Mouse (Mus musculus) thymus, postnatal 4 days (tissue): ENCODE measurements at regions not wholly inside any gene's neighbourhood (a gene's known extent, or its start where the extent isn't known, plus 50 kb on each side); places are given as distances from the start of the nearest gene placed in this dataset.

ENCODE experiments used
- DNase-seq: peaks from one replicate; pipeline ENCODE4 v3.0.0; 2021

DNA sequence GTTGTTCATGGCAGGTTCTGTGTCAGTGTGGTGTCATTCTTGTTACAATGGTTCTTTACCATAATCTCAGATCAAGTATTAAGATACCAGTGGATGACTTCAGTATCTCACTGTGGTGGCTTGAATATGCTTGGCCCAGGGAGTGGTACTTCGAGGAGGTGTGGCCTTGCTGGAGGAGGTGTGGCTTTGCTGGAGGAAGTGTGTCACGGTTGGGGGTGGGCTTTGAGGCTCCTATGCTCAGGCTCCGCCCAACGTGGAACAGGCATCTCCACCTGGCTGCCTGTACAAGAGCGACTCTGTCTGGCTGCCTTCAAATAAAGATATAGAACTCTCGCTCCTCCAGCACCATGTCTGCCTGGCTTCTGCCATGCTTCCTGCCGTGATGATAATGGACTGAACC lies 63.6 kb downstream of the Cd2 start:
- DNase-seq = peak; percentile 44

DNA sequence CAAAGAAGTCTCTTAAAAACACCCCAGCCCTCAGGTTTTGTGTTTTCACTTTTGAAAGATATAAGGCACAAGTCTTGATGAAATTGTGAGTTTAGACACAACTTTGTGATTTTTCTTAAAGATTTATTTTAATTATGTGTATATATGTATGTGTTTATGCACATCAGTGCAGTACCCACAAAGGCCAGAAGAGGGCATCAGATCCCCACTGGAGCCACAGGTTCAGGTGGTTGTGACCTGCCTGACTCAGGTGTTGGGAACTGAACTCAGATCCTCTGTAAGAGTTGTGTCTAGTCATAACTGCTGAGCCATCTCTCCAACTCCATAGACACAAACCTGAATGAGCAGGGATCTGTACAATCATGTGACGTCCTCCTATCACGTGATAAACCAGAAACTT lies 67.8 kb downstream of the Cd2 start:
- DNase-seq = peak; percentile 64

DNA sequence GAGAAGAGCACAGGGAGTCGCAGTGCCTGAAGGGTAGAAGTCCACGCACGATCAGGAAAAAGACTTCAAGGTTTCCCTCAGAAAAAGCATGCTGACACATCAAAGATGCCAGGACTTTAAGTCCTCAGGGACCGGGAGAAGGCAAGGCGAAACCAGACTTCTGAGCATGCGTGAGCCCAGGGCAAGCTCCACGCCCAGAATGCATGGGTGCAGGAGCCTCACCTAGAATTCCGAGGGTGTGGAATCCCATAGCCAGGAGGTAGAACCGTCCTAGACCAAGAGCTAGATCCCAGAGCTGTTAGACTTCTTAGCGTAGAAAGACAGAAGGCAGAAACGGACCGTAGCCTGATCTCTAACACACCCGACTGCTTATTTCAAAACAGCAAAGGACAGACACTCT lies 71.0 kb downstream of the Cd2 start:
- DNase-seq = no peak

DNA sequence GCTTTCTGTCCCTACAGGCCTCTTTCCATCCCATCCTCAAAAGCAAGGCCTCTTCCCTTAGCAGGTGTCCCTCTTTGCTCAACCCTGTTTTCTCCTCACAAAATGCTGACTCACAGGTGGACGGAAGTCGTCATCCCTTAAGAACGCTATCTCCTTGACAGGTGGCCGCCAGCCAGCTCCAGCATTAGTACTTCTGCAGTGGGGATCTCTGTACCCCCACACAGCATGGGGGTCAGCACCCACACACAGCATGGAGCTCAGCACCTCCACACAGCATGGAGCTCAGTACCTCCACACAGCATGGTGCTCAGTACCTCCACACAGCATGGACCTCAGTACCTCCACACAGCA lies 74.6 kb downstream of the Cd2 start:
- no peak for DNase-seq

DNA sequence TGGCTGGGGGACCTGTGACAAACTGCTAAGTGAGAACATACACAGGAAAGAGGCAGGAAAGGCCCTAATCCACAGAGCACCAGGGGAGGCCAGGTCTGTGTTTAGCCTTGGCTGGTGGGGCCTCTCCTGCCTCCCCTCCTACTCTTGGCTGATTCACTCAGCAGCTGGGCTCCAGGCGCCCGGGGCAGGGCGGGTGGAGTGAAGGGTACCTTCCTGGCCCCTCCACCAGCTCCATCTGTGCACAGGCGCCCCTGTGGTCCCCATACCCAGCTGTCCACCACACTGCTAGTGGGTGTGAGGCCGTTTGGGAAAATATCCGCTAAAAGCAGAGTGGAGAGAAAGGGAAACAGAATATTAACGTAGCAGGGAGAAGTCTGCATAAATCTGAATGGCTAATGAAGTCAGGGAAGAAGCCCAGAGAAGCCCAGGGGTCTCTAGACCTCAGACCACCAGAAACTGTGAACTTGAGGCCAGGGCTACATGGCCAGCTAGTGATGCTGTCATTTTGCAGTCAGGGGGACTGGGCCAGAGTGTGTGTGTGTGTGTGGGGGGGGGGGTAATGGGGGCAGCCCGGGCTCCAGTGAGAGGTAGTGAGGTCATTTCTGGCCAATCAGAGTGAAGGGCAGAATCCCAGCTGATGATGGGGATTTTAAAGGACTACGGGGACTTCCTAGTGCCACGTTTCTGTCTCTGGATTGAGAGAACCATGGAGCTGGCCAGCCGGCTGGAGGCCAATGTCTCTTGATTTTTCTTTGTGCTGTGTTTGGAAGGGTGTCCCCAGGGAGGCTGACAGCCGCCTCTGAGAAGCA lies 75.1 kb downstream of the Cd2 start:
- DNase-seq = peak; percentile 75

DNA sequence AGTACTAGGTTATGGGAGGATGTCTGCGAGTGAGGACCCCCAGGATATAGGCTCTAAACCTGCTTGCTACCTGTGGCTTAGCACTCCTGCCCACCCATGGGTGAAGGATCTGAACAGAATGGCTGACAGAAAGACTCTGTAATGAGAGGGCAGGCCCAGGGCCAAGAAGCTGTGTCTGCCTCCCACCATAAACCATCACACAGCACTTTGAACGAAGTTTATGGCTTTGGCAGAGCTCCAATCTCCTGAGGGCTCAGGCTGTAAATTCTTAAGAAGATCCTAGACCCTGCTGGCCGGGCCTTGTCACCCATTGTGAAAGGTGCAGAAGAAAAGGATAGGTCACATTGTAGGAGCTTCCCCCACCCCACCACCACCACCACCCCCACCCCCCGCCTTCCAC lies 75.8 kb downstream of the Cd2 start:
- no peak for DNase-seq

DNA sequence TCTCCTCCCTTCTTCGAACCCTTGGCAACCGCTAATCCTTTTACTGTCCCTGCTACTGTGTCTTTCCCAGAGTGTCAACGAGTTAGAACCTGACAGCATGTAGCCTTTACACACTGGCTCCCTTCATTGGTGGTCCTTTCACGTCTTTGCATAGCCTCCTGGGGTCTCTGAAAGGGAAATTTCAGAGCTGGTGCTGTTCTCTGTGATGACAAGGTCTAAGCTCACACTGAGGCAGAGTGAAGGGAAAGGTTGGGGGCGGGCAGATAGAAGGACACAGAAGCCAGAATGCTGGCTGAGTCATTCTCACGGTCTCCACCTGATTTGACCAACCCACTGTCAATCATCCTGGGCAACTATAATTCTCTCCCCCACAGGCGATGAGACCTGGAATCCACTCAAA lies 78.2 kb downstream of the Cd2 start:
- DNase-seq = no peak

DNA sequence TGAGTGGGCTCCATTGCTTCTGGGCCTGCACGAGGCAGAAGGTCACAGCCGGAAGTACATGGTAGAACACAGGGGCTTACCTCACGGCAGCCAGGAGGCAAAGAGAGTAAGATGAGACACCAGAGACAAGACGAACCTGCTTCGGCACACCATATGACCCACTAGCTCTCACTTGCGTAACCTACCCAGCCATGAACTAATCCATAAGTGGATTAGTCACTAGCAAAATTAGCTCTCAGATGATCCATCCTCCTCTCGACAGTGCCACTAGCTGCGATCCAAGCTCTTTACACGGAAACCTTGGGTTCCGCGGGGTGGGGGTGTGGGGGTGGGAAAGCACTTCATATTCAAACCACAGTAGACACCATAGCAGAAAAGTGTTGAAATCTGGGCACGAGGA lies 79.0 kb downstream of the Cd2 start:
- DNase-seq = no peak

DNA sequence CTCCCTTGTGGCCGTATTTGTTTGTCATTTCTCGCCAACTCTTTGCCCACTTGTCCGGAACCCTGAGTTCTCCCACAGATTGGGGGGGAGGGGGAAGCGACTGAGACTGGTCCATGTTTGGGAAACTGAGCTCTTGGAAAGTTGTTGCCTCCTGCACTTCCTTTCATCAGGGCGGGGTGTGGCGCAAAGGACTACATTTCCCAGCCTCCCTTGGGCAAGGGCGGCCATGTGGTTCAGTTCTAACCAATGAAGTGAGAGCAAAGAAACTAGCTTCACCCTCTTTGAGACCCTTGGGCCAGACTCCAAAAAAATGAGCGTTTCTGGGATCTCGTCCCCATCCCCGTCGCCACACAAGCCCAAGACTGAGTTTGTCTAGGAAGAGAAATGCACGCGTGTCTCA lies 81.6 kb downstream of the Cd2 start:
- peak; percentile 63 for DNase-seq

DNA sequence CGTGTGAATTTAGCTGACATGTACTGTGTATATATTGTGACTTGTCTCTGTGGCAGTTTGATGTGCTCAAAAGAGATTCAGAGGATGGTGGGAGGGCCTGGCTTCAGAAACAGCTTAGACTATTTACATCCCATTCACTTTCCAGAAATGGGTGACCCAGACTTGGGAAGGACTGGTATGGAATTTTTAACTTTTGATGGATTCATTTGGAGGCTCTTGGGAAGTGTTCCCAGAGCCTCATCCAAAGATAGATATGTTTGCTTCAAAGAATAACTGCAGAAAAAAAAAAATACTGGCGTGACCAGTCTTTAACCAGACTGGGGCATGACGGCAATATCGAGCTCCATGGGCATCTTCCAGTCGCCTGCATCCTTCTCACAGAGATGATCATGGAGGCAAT lies 84.6 kb upstream of the Ptgfrn start:
- no peak for DNase-seq

DNA sequence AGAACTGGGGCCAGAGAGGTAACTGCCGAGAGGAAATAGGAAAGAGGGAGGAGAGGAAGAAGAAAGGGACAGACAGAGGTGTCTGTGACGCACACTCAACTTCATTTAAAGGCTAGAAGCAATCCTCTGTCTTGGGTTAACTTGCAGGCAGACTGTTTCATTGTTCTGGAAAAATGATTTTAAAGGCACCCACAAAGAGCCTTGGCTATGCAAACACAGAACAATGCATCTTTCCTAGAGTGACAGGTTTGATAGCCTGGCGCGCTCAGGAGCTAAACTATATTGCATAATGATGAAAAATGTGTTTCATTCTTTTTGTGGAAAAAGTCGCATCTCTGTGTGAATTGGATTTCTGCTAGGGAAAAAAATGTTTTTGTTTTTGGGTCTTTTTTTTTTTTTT lies 84.2 kb upstream of the Ptgfrn start:
- DNase-seq = no peak

DNA sequence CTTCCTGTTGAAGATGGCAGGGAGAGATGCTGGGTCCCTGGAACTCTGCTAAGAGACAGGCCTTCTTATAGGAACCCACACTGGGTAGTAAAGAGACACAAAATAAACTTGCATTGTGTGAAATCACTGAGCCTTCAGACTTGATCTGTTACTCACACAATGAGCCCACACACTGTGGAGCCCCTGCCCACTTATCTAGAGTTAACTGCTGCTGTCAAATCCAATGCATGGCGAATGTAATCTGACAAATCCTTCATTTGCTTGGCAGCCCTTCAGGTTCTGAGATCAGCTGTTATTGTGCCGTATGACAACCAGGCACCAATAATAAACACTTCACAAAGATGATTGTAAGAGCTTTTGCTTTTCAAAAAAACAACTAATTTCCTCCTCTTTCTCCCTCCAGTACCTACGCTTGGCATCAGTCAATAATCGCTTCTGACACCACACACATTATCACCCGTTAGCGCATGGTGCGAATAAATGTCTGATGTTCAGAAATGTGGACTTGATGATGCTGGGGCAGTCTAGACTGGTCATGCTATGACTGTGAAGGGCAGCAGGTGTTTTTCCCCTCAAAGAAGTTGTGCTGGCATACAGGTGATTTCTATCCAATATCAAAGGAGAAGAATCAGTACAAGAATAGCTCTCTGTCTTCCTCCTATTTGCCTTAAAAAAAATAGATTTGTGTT lies 81.4 kb upstream of the Ptgfrn start:
- DNase-seq = no peak

DNA sequence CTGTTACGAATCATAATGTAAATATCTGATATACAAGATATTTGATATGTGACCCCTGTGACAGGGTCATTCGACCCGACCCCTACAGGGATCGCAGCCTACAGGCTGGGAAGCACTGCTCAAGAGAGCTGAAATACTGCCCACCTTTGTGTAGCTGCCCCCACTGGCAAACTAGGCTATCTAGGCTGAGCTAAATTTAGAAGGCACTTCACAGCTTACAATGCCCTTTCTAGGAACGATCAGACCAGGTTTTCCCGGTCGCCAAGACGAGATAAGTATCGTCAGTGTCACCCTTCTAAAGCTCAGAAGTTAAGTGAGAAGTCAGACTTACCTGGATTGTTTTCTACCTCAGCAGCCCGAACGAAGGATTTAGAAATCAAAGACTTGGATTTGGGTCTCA lies 71.9 kb upstream of the Ptgfrn start:
- DNase-seq = no peak

DNA sequence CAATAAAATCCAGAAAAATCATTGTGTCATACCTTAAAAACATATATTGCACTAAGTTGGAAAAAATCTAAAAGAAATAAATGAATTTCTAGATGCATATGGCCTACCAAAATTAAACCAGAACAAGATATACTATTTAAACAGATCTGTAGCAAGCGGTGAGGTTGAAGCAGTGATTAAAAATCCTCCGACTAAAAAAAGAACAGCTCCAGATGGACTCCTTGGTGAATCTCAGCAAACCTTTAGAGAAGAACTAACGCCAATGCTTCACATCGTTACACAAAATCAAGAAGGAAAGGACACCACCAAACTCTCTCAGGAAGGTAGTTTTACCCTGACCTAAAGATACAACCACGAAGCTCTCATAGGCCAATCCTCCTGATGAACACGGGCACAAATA lies 63.9 kb upstream of the Ptgfrn start:
- DNase-seq = no peak

DNA sequence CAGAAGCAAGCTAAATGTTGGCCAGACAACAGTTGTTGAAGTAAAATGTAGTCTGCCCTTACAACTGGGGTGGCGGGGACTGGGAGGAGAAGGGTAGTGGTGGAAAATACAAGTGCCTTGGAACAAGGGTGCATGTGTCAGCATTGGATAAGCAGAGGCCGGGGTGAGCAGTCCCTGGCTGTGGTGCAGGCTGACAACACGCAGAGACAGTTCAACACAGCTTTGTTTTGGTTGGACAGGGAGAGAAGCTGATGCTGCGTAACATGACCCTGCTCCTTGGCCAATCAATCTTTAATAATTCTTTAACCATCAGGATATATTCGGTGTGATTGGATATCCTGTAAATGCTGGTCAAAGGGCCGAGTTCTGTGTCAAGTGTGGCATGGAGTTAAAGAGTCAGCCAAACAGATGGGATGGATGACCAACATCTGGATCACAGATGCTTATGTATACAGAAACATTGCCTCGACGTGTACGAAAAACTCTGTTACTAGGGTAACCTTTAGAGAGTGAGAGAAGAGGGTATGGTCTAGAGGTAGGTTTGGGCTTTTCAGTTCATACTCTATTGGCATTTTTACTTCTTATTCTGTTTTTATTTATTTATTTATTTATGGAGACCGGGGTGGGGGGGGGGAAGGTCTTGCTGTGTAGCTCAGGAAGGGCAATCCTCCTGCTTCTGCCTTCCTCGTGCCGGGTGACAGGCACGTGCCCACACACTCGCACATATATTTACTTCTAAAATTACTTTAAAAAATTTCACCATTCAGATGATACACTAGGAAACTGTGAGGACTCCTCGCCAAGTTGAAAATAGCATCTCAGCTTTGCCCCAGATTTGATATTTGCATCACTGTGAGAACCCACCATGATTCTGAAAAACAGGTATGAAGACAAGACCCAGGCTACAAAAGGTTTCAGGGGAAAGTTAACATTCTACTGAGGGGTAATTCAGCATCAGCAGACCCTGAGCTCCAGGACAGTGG lies 60.2 kb upstream of the Ptgfrn start:
- DNase-seq = no peak

DNA sequence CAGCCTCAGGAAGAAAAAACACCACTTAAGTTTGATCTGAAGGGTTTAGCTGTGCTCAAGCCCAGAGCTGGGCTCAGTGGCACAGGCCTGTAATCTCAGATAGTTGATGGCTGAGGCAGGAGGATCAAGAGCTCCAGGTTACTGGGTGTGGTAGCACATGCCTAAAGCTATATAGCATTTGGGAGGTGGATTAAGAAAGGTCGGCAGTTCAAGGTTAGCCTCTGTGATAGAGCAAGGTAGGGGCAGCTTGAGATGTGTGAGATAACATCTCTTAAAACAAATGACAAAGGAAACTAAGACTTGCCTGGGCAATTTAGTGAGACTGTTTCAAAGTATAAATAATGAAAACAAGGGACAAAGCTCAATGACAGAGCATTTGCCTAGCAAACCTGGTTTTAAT lies 56.9 kb upstream of the Ptgfrn start:
- no peak for DNase-seq

DNA sequence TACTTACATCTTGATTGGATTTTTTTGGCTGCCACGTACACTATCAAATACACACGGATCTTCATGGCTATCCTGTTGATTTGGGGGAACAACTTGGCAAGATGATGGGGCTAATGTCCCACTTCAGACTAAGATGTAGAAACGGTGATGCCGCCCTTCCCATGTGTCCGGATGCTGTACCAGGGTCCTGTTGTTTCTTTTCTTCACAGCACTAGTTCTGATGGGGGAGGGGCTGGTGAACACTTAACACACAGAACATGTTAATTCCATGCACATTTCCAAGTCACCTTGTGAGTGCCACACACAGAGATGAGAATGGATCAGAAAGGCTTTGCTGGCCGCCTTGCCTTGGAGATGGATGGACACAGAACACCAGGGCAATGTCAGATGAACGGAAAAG lies 56.5 kb upstream of the Ptgfrn start:
- no peak for DNase-seq

DNA sequence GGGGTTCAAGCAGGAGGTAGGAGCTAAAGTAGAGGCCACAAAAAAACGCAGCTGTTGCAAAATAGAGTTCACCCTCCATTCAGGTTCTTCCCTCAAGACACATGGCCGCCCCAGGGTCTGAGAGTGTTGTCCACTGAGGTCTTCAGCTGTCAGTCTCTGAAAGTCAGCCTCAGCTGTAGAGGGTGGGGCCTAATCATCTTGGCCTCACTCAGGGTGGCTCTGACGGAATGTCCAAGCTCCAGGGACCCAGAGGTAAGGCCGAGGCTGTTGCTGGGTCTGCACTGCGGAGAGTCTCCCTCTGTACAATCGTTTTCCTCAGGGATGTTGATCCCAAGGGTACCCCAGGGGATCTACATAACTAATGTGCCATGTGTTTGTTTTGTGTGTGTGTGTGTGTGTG lies 55.2 kb upstream of the Ptgfrn start:
- DNase-seq = no peak

DNA sequence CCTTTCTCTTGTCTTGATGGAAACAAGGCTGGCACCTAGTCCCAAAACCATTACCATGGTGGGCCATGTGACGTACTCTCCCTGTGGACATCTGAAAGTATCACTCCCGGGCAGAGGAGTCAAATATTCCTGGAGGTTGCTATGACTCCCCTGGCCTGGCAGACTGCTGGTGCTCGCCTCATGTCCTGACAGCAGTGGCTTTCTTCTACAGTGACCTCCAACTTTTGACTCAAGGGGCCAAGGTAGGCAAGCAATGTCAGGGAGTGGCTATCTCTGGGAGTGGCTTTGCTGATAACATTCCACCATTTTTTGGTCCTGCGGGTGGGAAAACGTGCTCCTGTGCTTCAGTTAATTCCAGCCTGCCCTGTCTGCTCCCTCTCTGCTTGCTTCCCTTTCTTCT lies 54.7 kb upstream of the Ptgfrn start:
- DNase-seq = no peak

DNA sequence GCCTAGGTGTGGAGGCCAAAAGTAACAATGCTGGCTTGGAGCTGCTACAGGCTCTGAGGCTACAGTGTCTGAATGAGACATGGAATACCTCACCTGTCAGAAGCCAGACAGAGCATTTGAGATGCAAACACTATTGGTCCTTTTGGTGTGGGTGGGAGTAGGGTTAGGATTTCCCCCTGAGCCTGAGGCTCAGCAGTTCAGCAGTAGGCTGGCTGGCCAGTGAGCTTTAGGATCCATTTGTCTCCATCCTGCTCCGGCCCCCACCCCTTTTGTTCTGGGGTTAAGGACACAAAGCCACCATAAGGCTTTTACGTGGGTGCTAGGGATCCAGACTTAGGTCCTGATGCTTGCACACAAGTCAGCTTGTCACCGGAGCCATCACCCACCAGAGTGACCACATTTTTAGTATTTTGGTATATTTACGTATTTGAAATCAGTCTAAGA lies 53.9 kb upstream of the Ptgfrn start:
- DNase-seq = no peak

DNA sequence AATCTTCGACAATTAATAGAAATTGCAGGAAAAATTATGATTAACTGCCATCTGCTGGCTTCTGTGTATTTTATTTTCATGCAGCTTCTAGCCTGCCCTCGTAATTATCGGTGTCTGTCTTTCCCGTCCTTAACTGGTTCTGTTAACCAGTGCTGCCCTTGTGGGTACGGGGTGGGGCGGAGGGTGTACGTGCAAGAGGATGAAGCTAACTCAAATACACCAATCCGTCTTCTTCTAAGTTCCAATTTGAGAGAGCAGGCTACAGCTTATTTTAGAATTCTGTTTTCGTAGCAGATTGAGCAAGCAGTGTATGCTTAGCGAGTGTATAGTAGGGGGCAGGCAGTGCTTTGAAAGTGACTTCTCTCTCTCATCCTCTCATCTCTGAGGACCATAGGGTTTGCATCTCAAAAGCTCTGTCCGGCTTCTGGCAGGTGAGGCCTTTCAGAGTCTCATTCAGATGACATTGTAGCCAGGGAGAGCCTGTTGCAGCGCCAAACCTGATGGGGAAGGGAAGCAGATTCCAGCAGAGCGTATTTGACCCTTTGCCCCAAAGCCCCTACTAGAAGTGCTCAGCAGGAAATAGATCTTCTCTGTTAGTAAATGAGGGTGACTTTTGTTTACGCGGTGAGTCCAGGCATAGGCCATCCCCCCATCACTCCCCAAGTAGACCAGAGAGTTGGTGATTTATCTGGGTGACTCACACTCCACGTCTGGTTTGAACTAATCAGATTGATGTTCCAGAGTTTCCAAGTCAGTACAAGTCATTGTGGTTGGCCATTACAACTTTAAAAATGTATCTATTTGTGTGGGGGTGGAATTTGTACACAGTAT lies 53.3 kb upstream of the Ptgfrn start:
- DNase-seq = no peak

DNA sequence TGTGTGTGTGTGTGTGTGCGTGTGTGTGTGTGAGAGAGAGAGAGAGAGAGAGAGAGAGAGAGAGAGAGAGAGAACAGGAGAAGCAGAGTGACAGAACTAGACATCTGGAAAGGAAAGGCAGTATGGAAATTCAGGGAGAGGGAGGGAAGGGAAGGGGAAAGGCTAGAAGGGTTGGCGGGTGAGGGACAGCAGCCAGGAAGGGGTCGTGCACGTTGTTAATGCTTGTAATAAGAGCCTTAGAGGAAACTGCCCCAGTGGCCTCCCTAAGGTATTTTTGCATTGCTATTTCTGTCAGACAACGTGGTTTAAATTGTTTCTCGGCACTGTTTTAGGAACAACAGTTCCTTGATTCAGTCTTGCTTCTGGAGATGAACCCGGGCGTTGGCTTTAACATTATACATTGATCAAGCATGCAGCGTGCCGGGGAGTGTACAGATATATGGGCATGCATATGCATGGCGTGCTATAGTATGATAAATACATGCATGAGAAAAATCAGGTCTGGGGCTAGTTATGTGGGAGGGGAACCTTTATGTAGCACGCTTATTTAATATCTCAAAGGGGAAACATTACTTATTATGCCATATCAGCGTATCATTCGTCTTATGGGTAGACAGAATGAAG lies 52.6 kb upstream of the Ptgfrn start:
- no peak for DNase-seq
